Mouse (Mus musculus): ENCODE measurements at regions not wholly inside any gene's neighbourhood (a gene's known extent, or its start where the extent isn't known, plus 50 kb on each side); places are given as distances from the start of the nearest gene placed in this dataset.

GRCm38 (mm10) chr2:117871507-117872282 lies 240.0 kb upstream of the Thbs1 start:
- TF ChIP-seq CTCF (IDR thresholded peaks at IDR 0.05; ENCODE audit: low read depth, low read length) = no peak
- no peak for TF ChIP-seq POLR2A (IDR thresholded peaks at IDR 0.05; ENCODE audit: borderline replicate concordance, low read depth, low read length)
